Mouse (Mus musculus) brain, embryonic 14.5 days (tissue): ENCODE results near the gene Moxd2.

Experiments
- CTCF ChIP-seq: fragments of 200-500 bp; IDR thresholded peaks from 2 replicates; pipeline ENCODE4 v1.5.1; 2012; ENCODE audit warnings: inconsistent platforms, mild to moderate bottlenecking, moderate library complexity, borderline replicate concordance; ENCODE audit not compliant: insufficient read depth, insufficient read length; ENCODE audit errors: extremely low read depth
- POLR2A ChIP-seq: fragments of 200-500 bp; IDR thresholded peaks from 2 replicates; pipeline ENCODE4 v1.6.1; 2012; ENCODE audit warnings: mild to moderate bottlenecking, inconsistent platforms, borderline replicate concordance; ENCODE audit not compliant: poor library complexity, insufficient read depth, insufficient read length, severe bottlenecking; ENCODE audit errors: extremely low read depth

DNA sequence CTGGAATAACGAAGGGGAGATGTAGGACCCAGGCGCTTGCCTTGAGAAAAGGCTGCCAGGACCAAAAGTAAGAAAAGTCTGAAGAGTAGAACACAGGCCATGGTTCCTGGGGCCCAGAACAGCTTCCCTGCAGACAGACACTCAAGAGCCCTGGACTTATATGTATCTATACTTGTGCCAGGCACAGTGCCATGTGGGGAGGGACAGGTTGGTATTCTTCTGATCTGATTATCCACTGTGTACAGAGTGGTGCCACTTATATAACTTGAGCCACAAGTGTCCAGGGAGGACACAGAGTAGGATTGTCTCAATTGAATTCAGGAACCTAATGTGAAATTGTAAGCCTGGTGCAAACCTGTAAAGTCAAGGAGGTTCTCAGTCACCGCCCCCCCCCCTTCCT is at the start of gene Moxd2:
- no peak for TF ChIP-seq CTCF
- no peak for TF ChIP-seq POLR2A
